Mouse (Mus musculus): ENCODE data around the gene Npff. TPM values are rescaled to one million over a fixed set of nuclear protein-coding genes. Genes with fewer than 3 reads are reported as not detected.

The Npff gene
- polyA plus RNA-seq, 1 experiment from 2014 or later: 13.9 TPM

GRCm38 (mm10) chr15:102518859-102519201 lies 5.9 kb downstream of the Npff start:
- ATAC-seq (ENCODE audit: low FRiP score): no peak

GRCm38 (mm10) chr15:102517976-102518858 lies 6.5 kb downstream of the Npff start, which contains the start of gene Tarbp2:
Gene Tarbp2 (plus strand): TSS chr15:102518192.
- under 1% methylated on average over 60 of the region's 60 CpGs for WGBS
- Histone ChIP-seq H3K4me2 (peak within 1 kb of the TSS; percentile 78), H3K9me3 (replicated peaks) (no peaks in the 10 kb centered on the region), H3K27ac (replicated peaks) (peak within 1 kb of the TSS; percentile 100), H3K36me3 (peaks cover 14% of the 10 kb centered on the region), H3K27me3 (replicated peaks) (no peaks in the 10 kb centered on the region), H3K4me3 (replicated peaks) (peak within 1 kb of the TSS; percentile 66), H3K4me1 (peaks cover 49% of the 10 kb centered on the region), H3K9ac (replicated peaks) (peak within 1 kb of the TSS; percentile 85)
- ATAC-seq (ENCODE audit: low FRiP score): peak; percentile 91

More at GRCm38 (mm10) chr15:102518859-102519201, 5.9 kb downstream of the Npff start:
- H3K9ac ChIP-seq (replicated peaks): peak overlapping the region; percentile 76
- H3K9me3 ChIP-seq (replicated peaks): no peaks in the 10 kb centered on the region
- peak overlapping the region; percentile 100 for H3K27ac ChIP-seq (replicated peaks)
- no peaks in the 10 kb centered on the region for H3K27me3 ChIP-seq (replicated peaks)
- H3K4me1 ChIP-seq: peaks cover 46% of the 10 kb centered on the region
- H3K4me3 ChIP-seq (replicated peaks): peak overlapping the region; percentile 66
- WGBS: 18% methylated on average over 9 of the region's 9 CpGs
- peak overlapping the region; percentile 78 for H3K4me2 ChIP-seq
- peaks cover 16% of the 10 kb centered on the region for H3K36me3 ChIP-seq

DNA sequence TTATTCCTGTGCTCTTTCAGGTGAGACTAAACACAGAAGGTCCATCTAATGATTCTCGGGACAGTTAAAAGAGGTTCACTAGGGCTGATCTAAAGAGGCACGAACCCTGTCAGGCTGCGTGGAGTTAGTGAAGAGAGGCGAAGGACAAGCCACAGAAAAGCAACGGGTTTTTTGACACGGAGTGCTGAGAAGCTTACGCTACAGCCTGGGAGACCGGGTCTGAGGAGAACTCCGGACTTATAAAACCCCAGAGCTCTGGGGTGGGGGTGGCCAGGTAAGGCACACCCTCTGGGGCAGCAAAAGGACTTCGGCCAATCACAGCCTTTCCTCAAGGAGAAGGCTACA lies 7.1 kb downstream of the Npff start:
- H3K36me3 ChIP-seq: peaks cover 14% of the 10 kb centered on the region
- no peaks in the 10 kb centered on the region for H3K27me3 ChIP-seq (replicated peaks)
- peak overlapping the region; percentile 100 for H3K27ac ChIP-seq (replicated peaks)
- WGBS: 0% methylated on average over 10 of the region's 10 CpGs
- peaks cover 55% of the 10 kb centered on the region for H3K4me1 ChIP-seq
- H3K9me3 ChIP-seq (replicated peaks): no peaks in the 10 kb centered on the region
- no peak for ATAC-seq (ENCODE audit: low FRiP score)
- peak overlapping the region; percentile 78 for H3K4me2 ChIP-seq
- H3K4me3 ChIP-seq (replicated peaks): peak overlapping the region; percentile 66
- H3K9ac ChIP-seq (replicated peaks): peak overlapping the region; percentile 85

DNA sequence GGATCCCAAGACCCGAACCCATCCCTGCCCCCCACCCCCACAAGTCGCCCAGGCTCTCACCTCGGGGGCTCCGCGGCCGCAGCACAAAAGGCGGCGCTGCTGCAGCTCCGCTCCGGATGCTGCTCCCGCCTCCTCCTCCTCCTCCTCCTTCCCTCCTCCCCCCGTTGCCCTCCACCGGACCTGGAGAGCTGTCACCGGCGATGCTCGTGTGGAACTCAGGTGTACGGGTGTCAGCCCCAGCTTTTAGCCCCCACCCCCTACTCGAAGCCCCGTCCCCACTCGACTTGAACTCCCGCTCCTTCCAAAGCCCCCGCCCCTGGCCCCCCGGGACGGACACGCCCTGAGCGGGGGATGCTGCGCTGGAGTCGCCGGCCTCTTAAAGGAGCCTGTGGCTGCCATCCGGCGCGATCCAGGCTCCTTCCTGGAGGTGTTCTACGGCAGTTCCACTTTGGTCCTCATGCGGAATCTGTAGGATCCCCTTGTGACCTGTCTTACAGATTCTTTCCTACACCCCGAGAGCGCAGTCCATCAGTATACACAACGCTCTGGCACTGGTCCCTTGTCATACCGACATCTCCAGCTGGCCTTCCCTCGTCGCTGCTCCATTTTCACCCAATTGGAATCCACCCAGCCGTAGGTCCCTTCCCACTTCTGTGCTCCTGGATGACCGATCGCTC lies 7.9 kb downstream of the Npff start, which contains the start of gene Map3k12:
TSS of gene Map3k12 (minus strand) at position 337 of the 677 bp plus-strand sequence.
- Histone ChIP-seq H3K4me2 (peak within 1 kb of the TSS; percentile 78), H3K4me3 (replicated peaks) (peak within 1 kb of the TSS; percentile 66), H3K9me3 (replicated peaks) (no peaks in the 10 kb centered on the region), H3K36me3 (peaks cover 7% of the 10 kb centered on the region; the same call in 1 of the 2 replicates), H3K4me1 (peaks cover 63% of the 10 kb centered on the region), H3K9ac (replicated peaks) (peak within 1 kb of the TSS; percentile 85), H3K27me3 (replicated peaks) (no peaks in the 10 kb centered on the region), H3K27ac (replicated peaks) (peak within 1 kb of the TSS; percentile 100)
- under 1% methylated on average over 43 of the region's 43 CpGs for WGBS
- ATAC-seq (ENCODE audit: low FRiP score): peak; percentile 13; the same call in 1 of the 2 replicates

DNA sequence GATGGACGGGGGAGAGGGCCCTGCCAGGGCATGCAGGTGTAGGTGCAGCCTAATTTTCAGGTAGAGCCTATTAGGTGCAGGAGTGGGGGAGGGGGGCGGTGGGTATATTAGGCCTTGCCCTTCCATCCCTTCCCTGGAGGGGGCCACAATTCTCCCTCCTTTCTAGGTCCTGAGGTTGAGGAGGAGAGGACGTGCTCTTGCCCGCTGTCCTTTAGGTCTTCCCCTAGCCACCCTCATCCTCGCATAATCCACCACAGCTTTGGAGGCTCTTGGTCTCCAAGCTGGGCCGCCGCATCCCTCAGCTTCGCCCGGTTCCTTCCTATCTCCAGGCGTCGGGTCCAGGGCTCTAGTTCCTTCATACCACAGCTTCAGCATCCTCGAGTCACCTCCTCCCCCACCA lies 8.4 kb downstream of the Npff start:
- H3K27me3 ChIP-seq (replicated peaks): no peaks in the 10 kb centered on the region
- peaks cover 69% of the 10 kb centered on the region for H3K4me1 ChIP-seq
- H3K9me3 ChIP-seq (replicated peaks): no peaks in the 10 kb centered on the region
- peak overlapping the region; percentile 66 for H3K4me3 ChIP-seq (replicated peaks)
- ATAC-seq (ENCODE audit: low FRiP score): no peak
- peaks cover 3% of the 10 kb centered on the region; the same call in 1 of the 2 replicates for H3K36me3 ChIP-seq
- H3K4me2 ChIP-seq: peak overlapping the region; percentile 78
- peak overlapping the region; percentile 100 for H3K27ac ChIP-seq (replicated peaks)
- peak overlapping the region; percentile 85 for H3K9ac ChIP-seq (replicated peaks)
- WGBS: under 1% methylated on average over 12 of the region's 12 CpGs

GRCm38 (mm10) chr15:102515791-102516190 lies 9.0 kb downstream of the Npff start:
- ATAC-seq (ENCODE audit: low FRiP score): no peak
- Histone ChIP-seq H3K9me3 (replicated peaks) (no peaks in the 10 kb centered on the region), H3K36me3 (no peaks in the 10 kb centered on the region), H3K4me1 (peaks cover 74% of the 10 kb centered on the region), H3K27ac (replicated peaks) (peak overlapping the region; percentile 100), H3K4me2 (peak overlapping the region; percentile 78), H3K9ac (replicated peaks) (peak overlapping the region; percentile 85), H3K27me3 (replicated peaks) (no peaks in the 10 kb centered on the region), H3K4me3 (replicated peaks) (peak overlapping the region; percentile 66)
- 56% methylated on average over 4 of the region's 4 CpGs for WGBS

GRCm38 (mm10) chr15:102515261-102515660 lies 9.5 kb downstream of the Npff start:
- ATAC-seq (ENCODE audit: low FRiP score): no peak
- H3K9me3 ChIP-seq (replicated peaks): no peaks in the 10 kb centered on the region
- H3K27me3 ChIP-seq (replicated peaks): no peaks in the 10 kb centered on the region
- peak overlapping the region; percentile 78 for H3K4me2 ChIP-seq
- H3K36me3 ChIP-seq: no peaks in the 10 kb centered on the region
- H3K4me1 ChIP-seq: peaks cover 71% of the 10 kb centered on the region
- H3K27ac ChIP-seq (replicated peaks): peak overlapping the region; percentile 100; the same call in 1 of the 2 replicates
- H3K4me3 ChIP-seq (replicated peaks): peak overlapping the region; percentile 66
- peak overlapping the region; percentile 85 for H3K9ac ChIP-seq (replicated peaks)
- WGBS: 82% methylated on average over 2 of the region's 2 CpGs

GRCm38 (mm10) chr15:102513004-102513403 lies 11.7 kb downstream of the Npff start:
- ATAC-seq (ENCODE audit: low FRiP score): no peak
- H3K27ac ChIP-seq (replicated peaks): no peak overlapping the region

DNA sequence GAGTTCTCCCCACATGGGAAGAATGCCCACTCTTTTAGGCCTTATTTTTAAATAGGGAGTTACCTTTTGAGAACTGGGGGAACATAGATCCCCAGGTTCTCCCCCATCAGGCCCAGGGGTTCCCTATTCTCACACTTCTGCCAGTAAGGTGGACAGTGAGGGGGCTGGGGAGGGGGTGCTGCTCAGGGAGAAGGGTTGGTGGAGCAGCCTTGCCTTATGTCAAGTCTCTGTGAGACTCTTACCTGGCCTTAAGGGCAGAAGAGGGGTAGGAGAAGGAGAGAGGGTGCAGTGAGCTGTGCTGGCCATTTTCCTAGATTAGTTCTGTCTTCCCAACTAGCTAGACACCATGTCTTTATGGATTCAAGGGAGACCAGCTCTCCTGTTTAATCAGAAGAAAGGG lies 12.3 kb downstream of the Npff start:
- Histone ChIP-seq H3K4me2 (peak overlapping the region; percentile 87), H3K36me3 (peaks cover 11% of the 10 kb centered on the region; the same call in 1 of the 2 replicates), H3K4me1 (peaks cover 75% of the 10 kb centered on the region), H3K9ac (replicated peaks) (peak overlapping the region; percentile 12; the same call in 1 of the 2 replicates), H3K27me3 (replicated peaks) (no peaks in the 10 kb centered on the region), H3K9me3 (replicated peaks) (no peaks in the 10 kb centered on the region), H3K27ac (replicated peaks) (peak overlapping the region; percentile 92), H3K4me3 (replicated peaks) (no peak overlapping the region)
- ATAC-seq (ENCODE audit: low FRiP score): no peak

More at GRCm38 (mm10) chr15:102513004-102513403, 11.7 kb downstream of the Npff start:
- WGBS: 78% methylated on average over 3 of the region's 3 CpGs
- no peaks in the 10 kb centered on the region for H3K9me3 ChIP-seq (replicated peaks)
- H3K9ac ChIP-seq (replicated peaks): no peak overlapping the region
- no peaks in the 10 kb centered on the region for H3K27me3 ChIP-seq (replicated peaks)
- H3K4me2 ChIP-seq: no peak overlapping the region
- no peak overlapping the region for H3K4me3 ChIP-seq (replicated peaks)
- peaks cover 75% of the 10 kb centered on the region for H3K4me1 ChIP-seq
- H3K36me3 ChIP-seq: 0 out of 2 replicates have a peak, but pooled peaks cover 5% of the 10 kb centered on the region

- Histone ChIP-seq H3K9me3 (replicated peaks) (no peaks in the 10 kb centered on the region), H3K27me3 (replicated peaks) (no peaks in the 10 kb centered on the region), H3K4me3 (replicated peaks) (no peak overlapping the region), H3K36me3 (peaks cover 13% of the 10 kb centered on the region; the same call in 1 of the 2 replicates), H3K27ac (replicated peaks) (peak overlapping the region; percentile 92), H3K9ac (replicated peaks) (peak overlapping the region; percentile 12; the same call in 1 of the 2 replicates), H3K4me2 (peak overlapping the region; percentile 87), H3K4me1 (peaks cover 75% of the 10 kb centered on the region)
- no peak for ATAC-seq (ENCODE audit: low FRiP score)
- 25% methylated on average over 5 of the region's 5 CpGs for WGBS
Measured at GRCm38 (mm10) chr15:102512010-102512409, 12.7 kb downstream of the Npff start.

GRCm38 (mm10) chr15:102511285-102511833 lies 13.4 kb downstream of the Npff start:
- ATAC-seq (ENCODE audit: low FRiP score): no peak
- H3K9me3 ChIP-seq (replicated peaks): no peaks in the 10 kb centered on the region
- WGBS: 5% methylated on average over 6 of the region's 6 CpGs
- H3K4me2 ChIP-seq: peak overlapping the region; percentile 87
- peaks cover 13% of the 10 kb centered on the region; the same call in 1 of the 2 replicates for H3K36me3 ChIP-seq
- peak overlapping the region; percentile 67; the same call in 1 of the 2 replicates for H3K9ac ChIP-seq (replicated peaks)
- peak overlapping the region; percentile 92 for H3K27ac ChIP-seq (replicated peaks)
- H3K27me3 ChIP-seq (replicated peaks): no peaks in the 10 kb centered on the region
- peaks cover 75% of the 10 kb centered on the region for H3K4me1 ChIP-seq
- H3K4me3 ChIP-seq (replicated peaks): peak overlapping the region; percentile 67

Measured in neural tube, embryonic 15.5 days (tissue).